Mouse (Mus musculus) stomach, postnatal 0 days (tissue): ENCODE results near the gene Sirt1.

Source experiments
- CTCF ChIP-seq: IDR thresholded peaks from 2 replicates; pipeline ENCODE4 v1.5.1; 2016; ENCODE audit warnings: antibody characterized with exemption, low read depth, mild to moderate bottlenecking, moderate library complexity
- EP300 ChIP-seq: optimal IDR thresholded peaks from 2 replicates; pipeline ENCODE3; 2016; ENCODE audit warnings: antibody characterized with exemption

DNA sequence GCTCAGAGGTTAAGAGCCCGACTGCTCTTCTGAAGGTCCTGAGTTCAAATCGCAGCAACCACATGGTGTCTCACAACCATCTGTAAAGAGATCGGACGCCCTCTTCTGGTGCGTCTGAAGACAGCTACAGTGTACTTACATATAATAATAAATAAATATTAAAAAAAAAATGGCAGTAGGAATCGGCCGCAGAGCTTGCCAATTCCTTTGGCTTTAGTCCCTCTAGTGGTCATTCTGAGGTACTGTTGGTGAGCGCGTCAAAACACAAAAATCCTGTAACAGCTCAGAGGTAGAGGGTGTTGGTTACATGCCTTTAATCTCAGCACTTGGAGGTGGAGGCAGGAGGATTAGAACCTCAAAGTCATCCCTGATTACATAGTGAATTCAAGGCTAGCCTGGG is 4.0 kb downstream of the Sirt1 start:
- TF ChIP-seq CTCF (peak; percentile 90), EP300 (no peak)
